Mouse (Mus musculus) kidney, adult 9 months (tissue): ENCODE results near the gene Cckbr.
A peak's percentile ranks its signal among the peaks of the same experiment; 100 is the strongest.
"Not testable (repeated sequence)": the region's sequence is repeated elsewhere in the genome, so short reads cannot be mapped to it uniquely, and the experiment has no call there.

Experiments used
- DNase-seq: peaks from one replicate; pipeline ENCODE4 v3.0.0; 2022

Gene Cckbr

GRCm38 (mm10) chr7:105437979-105438772 lies 12.6 kb downstream of the Cckbr start:
- DNase-seq = no peak

GRCm38 (mm10) chr7:105441426-105441825 lies 15.9 kb downstream of the Cckbr start:
- DNase-seq = no peak

- DNase-seq = peak; percentile 5
Observed at GRCm38 (mm10) chr7:105445076-105445475, 19.5 kb downstream of the Cckbr start.

GRCm38 (mm10) chr7:105453345-105453744 lies 27.8 kb downstream of the Cckbr start:
- not testable (repeated sequence) for DNase-seq

GRCm38 (mm10) chr7:105458546-105458945 lies 33.0 kb downstream of the Cckbr start:
- DNase-seq = no peak

- not testable (repeated sequence) for DNase-seq
Observed at GRCm38 (mm10) chr7:105465505-105465904, 40.0 kb downstream of the Cckbr start.

GRCm38 (mm10) chr7:105472607-105473006 lies 47.1 kb downstream of the Cckbr start:
- no peak for DNase-seq

GRCm38 (mm10) chr7:105474771-105475315 lies 49.3 kb downstream of the Cckbr start:
- no peak for DNase-seq

- peak; percentile 51 for DNase-seq
Observed at GRCm38 (mm10) chr7:105475396-105475949, 49.9 kb downstream of the Cckbr start.

GRCm38 (mm10) chr7:105476683-105477432 lies 51.3 kb downstream of the Cckbr start:
- no peak for DNase-seq

- DNase-seq = no peak
Observed at GRCm38 (mm10) chr7:105477433-105477700, 51.8 kb downstream of the Cckbr start.

- peak; percentile 74 for DNase-seq
Observed at GRCm38 (mm10) chr7:105477841-105478240, 52.3 kb downstream of the Cckbr start.

GRCm38 (mm10) chr7:105478344-105478743 lies 52.8 kb downstream of the Cckbr start:
- no peak for DNase-seq

GRCm38 (mm10) chr7:105479232-105479631 lies 53.7 kb downstream of the Cckbr start:
- no peak for DNase-seq

GRCm38 (mm10) chr7:105480081-105480480 lies 54.5 kb downstream of the Cckbr start:
- no peak for DNase-seq

GRCm38 (mm10) chr7:105480561-105481504 lies 55.3 kb downstream of the Cckbr start:
- DNase-seq = peak; percentile 40

- DNase-seq = peak; percentile 69
Observed at GRCm38 (mm10) chr7:105481505-105482411, 56.2 kb downstream of the Cckbr start, which contains the start of gene Cavin3. TSS of gene Cavin3 (minus strand) at chr7:105482300.

- DNase-seq = peak; percentile 29
Observed at GRCm38 (mm10) chr7:105482426-105482825, 56.9 kb downstream of the Cckbr start.

GRCm38 (mm10) chr7:105485029-105485428 lies 59.5 kb downstream of the Cckbr start:
- DNase-seq = no peak

- DNase-seq = peak; percentile 33
Observed at GRCm38 (mm10) chr7:105487104-105487876, 61.8 kb downstream of the Cckbr start.
